Mouse (Mus musculus) neural tube, embryonic 14.5 days (tissue): ENCODE measurements at regions not wholly inside any gene's neighbourhood (a gene's known extent, or its start where the extent isn't known, plus 50 kb on each side); places are given as distances from the start of the nearest gene placed in this dataset.

ENCODE experiments used
- ATAC-seq: fragments of 200-750 bp; cut with Nextera tagmentation; 2 replicates; pipeline ENCODE4 v1.8.0; 2017; ENCODE audit warnings: low read depth, mild to moderate bottlenecking, moderate TSS enrichment, moderate library complexity
- H3K27ac ChIP-seq: fragments of 300-500 bp; sonication (generic); 2 replicates; pipeline ENCODE4 v1.5.1; 2014; ENCODE audit warnings: low read depth, mild to moderate bottlenecking, control low read depth, low read length, moderate library complexity, mixed read lengths
- H3K27me3 ChIP-seq: fragments of 300-500 bp; sonication (generic); 2 replicates; pipeline ENCODE4 v1.6.1; 2014; ENCODE audit warnings: low read length; ENCODE audit not compliant: control insufficient read depth, insufficient read depth
- H3K36me3 ChIP-seq: fragments of 300-500 bp; sonication (generic); 2 replicates; pipeline ENCODE4 v1.6.1; 2014; ENCODE audit warnings: low read length, mixed read lengths; ENCODE audit not compliant: control insufficient read depth, insufficient read depth
- H3K4me1 ChIP-seq: fragments of 300-500 bp; sonication (generic); 2 replicates; pipeline ENCODE4 v1.6.1; 2014; ENCODE audit warnings: low read length; ENCODE audit not compliant: control insufficient read depth, insufficient read depth
- H3K4me2 ChIP-seq: fragments of 300-500 bp; sonication (generic); 2 replicates; pipeline ENCODE4 v1.6.1; 2014; ENCODE audit warnings: mild to moderate bottlenecking, low read depth, low read length, control low read depth
- H3K4me3 ChIP-seq: fragments of 300-500 bp; sonication (generic); 2 replicates; pipeline ENCODE4 v1.5.1; 2014; ENCODE audit warnings: low read depth, low read length, control low read depth, mixed read lengths
- H3K9ac ChIP-seq: fragments of 300-500 bp; sonication (generic); replicated peaks from 2 replicates; pipeline ENCODE4 v1.6.1; 2014; ENCODE audit warnings: low read depth, mild to moderate bottlenecking, control low read depth, low read length, mixed read lengths
- H3K9me3 ChIP-seq: fragments of 300-500 bp; sonication (generic); 2 replicates; pipeline ENCODE4 v1.6.1; 2016; ENCODE audit warnings: low read length; ENCODE audit not compliant: control insufficient read depth
- WGBS: fragments of 180-500 bp; shearing (Covaris S2); extraction: QIAGEN DNeasy Blood & Tissue Kit; methylation state at CpG from one replicate; pipeline ENCODE4 v1.1.7; 2014; 5-methylcytosine and 5-hydroxymethylcytosine counted together

GRCm38 (mm10) chr1:183504103-183504841, 86.3 kb downstream of the Hhipl2 start:
- H3K9ac ChIP-seq: no peak overlapping the region
- no peaks in the 10 kb centered on the region; the same call in 1 of the 2 replicates for H3K4me1 ChIP-seq
- H3K36me3 ChIP-seq: no peaks in the 10 kb centered on the region
- H3K4me2 ChIP-seq: no peak overlapping the region
- H3K27ac ChIP-seq: no peak overlapping the region
- 48% methylated on average over 14 of the region's 14 CpGs for WGBS
- no peak overlapping the region for H3K4me3 ChIP-seq
- ATAC-seq: peak; percentile 51; the same call in 1 of the 2 replicates
- no peaks in the 10 kb centered on the region for H3K27me3 ChIP-seq
- no peaks in the 10 kb centered on the region for H3K9me3 ChIP-seq

DNA sequence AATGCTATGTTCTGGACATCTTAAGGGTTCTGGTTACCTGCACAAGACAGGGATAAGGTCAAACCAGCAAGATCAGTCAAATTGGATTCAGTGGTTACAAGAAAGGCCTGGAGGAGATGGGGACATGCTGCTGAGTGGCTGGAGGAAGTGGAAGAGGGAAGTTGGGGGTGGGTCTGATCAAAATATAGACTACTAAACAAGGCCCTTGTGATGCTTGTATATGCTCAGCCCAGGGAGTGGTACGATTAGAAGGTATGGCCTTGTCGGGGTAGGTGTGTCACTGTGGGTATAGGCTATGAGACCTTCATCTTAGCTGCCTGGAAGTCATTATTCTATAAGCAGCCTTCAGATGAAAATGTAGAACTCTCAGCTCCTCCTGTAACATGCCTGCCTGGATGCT, 89.9 kb downstream of the Hhipl2 start:
- no peaks in the 10 kb centered on the region for H3K27me3 ChIP-seq
- no peak overlapping the region for H3K4me3 ChIP-seq
- H3K4me2 ChIP-seq: no peak overlapping the region
- ATAC-seq: no peak
- 92% methylated on average over 2 of the region's 2 CpGs for WGBS
- no peaks in the 10 kb centered on the region for H3K36me3 ChIP-seq
- no peaks in the 10 kb centered on the region; the same call in 1 of the 2 replicates for H3K4me1 ChIP-seq
- no peak overlapping the region for H3K27ac ChIP-seq
- no peaks in the 10 kb centered on the region for H3K9me3 ChIP-seq
- H3K9ac ChIP-seq: no peak overlapping the region

DNA sequence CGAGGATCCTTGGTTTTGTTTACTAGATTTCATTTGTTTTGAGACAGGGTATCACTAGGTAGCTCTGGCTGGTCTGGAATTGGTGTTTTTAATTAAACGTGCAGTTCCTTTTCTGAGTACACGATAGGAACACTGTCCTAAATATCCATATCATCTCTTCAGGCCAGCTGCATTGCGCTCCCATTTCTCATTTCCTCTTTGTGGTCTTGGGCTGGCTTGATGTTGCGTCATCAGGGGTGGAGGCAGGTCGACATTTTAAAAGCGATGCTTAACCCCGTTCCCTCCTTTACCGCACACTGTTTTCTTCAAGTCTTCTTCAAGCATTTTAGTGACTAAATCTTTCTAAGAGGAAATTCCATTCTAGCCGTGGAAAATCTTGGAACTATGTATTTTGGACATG, 92.7 kb downstream of the Hhipl2 start:
- whole genome bisulfite sequencing: 90% methylated on average over 10 of the region's 10 CpGs
- H3K9ac ChIP-seq: no peak overlapping the region
- H3K4me1 ChIP-seq: 0 out of 2 replicates have a peak, but pooled peaks cover 4% of the 10 kb centered on the region
- no peaks in the 10 kb centered on the region for H3K36me3 ChIP-seq
- no peaks in the 10 kb centered on the region for H3K27me3 ChIP-seq
- H3K27ac ChIP-seq: no peak overlapping the region
- no peaks in the 10 kb centered on the region for H3K9me3 ChIP-seq
- no peak for ATAC-seq
- H3K4me2 ChIP-seq: no peak overlapping the region
- no peak overlapping the region for H3K4me3 ChIP-seq

DNA sequence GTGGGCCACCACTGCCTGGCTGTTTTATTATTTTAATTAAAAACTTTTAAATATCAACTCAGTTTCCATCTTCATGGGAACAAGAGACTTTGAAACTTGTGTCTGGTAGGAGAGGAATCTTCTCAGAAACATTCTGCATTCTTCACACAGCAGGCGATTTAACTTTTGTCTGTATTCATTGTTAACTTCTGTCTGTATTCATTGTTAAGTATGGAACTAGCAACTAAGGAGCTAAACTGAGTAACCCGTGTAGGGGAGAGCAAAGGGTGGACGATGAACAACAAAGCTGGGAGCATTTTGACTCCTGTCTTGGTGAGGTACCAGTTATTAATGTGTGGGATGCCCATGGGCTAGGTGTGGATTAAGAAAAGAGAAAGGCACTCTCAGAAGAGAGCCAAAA, 95.9 kb downstream of the Hhipl2 start:
- H3K4me1 ChIP-seq: 0 out of 2 replicates have a peak, but pooled peaks cover 4% of the 10 kb centered on the region
- H3K27me3 ChIP-seq: no peaks in the 10 kb centered on the region
- no peak overlapping the region for H3K4me2 ChIP-seq
- ATAC-seq: no peak
- H3K36me3 ChIP-seq: no peaks in the 10 kb centered on the region
- H3K27ac ChIP-seq: no peak overlapping the region
- no peaks in the 10 kb centered on the region for H3K9me3 ChIP-seq
- 69% methylated on average over 3 of the region's 3 CpGs for WGBS
- H3K4me3 ChIP-seq: no peak overlapping the region
- H3K9ac ChIP-seq: no peak overlapping the region

GRCm38 (mm10) chr1:183514281-183514983, 96.4 kb downstream of the Hhipl2 start:
- no peaks in the 10 kb centered on the region for H3K36me3 ChIP-seq
- peak overlapping the region; percentile 3; the same call in 1 of the 2 replicates for H3K27ac ChIP-seq
- H3K27me3 ChIP-seq: no peaks in the 10 kb centered on the region
- H3K4me3 ChIP-seq: no peak overlapping the region
- H3K9ac ChIP-seq: no peak overlapping the region
- ATAC-seq: peak; percentile 69
- H3K9me3 ChIP-seq: no peaks in the 10 kb centered on the region
- H3K4me1 ChIP-seq: 0 out of 2 replicates have a peak, but pooled peaks cover 4% of the 10 kb centered on the region
- H3K4me2 ChIP-seq: no peak overlapping the region
- WGBS: 45% methylated on average over 15 of the region's 15 CpGs

DNA sequence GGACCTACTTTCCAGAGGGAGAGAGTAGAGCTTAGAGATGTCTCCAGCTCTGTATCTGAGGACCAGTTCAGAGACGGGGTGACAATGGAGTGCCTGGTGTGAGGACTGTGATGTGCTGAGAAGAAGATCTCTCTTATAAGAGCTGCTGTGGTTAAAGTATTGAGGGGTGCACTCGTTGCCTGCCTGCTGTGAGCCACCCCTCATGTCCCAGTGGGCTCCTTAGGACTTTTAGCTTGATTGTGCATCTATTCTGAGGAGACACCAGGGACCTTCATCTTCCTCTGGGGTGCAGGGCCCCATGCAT, 96.9 kb downstream of the Hhipl2 start:
- no peak for ATAC-seq
- no peaks in the 10 kb centered on the region for H3K9me3 ChIP-seq
- no peaks in the 10 kb centered on the region for H3K36me3 ChIP-seq
- H3K27me3 ChIP-seq: no peaks in the 10 kb centered on the region
- H3K27ac ChIP-seq: peak overlapping the region; percentile 3; the same call in 1 of the 2 replicates
- no peak overlapping the region for H3K9ac ChIP-seq
- H3K4me3 ChIP-seq: no peak overlapping the region
- WGBS: 35% methylated on average over 2 of the region's 2 CpGs
- no peak overlapping the region for H3K4me2 ChIP-seq
- H3K4me1 ChIP-seq: 0 out of 2 replicates have a peak, but pooled peaks cover 4% of the 10 kb centered on the region

GRCm38 (mm10) chr1:183516167-183516566, 98.2 kb downstream of the Hhipl2 start:
- Histone ChIP-seq H3K36me3 (no peaks in the 10 kb centered on the region), H3K4me2 (no peak overlapping the region), H3K9me3 (no peaks in the 10 kb centered on the region), H3K27me3 (no peaks in the 10 kb centered on the region), H3K4me1 (0 out of 2 replicates have a peak, but pooled peaks cover 4% of the 10 kb centered on the region), H3K9ac (no peak overlapping the region), H3K27ac (no peak overlapping the region), H3K4me3 (no peak overlapping the region)
- peak; percentile 50; the same call in 1 of the 2 replicates for ATAC-seq
- WGBS: 53% methylated on average over 4 of the region's 4 CpGs

GRCm38 (mm10) chr1:183517236-183517635, 99.2 kb downstream of the Hhipl2 start:
- Histone ChIP-seq H3K27me3 (no peaks in the 10 kb centered on the region), H3K9me3 (no peaks in the 10 kb centered on the region), H3K27ac (no peak overlapping the region), H3K4me3 (no peak overlapping the region), H3K4me2 (no peak overlapping the region), H3K4me1 (0 out of 2 replicates have a peak, but pooled peaks cover 8% of the 10 kb centered on the region), H3K36me3 (no peaks in the 10 kb centered on the region), H3K9ac (no peak overlapping the region)
- no peak for ATAC-seq
- 50% methylated on average over 4 of the region's 4 CpGs for WGBS

DNA sequence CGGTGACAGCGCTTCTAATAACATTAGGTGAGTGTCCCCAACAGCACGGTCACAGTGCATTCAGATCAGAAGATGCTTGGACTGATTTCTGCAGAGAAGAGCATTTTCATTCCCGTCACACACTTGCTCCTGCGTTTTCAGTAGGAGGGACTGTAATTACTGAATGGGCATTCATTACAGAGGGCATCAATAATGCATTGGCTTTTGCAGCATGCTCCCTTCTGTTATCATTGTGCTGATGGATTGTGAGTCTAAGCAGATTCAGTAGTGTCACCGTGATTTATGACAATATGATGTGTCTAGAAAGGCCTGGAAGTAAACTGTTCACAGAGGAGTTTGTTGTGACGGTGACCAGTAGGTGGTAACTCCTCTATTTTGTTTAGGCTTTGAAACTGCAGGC, 103.6 kb downstream of the Hhipl2 start:
- Histone ChIP-seq H3K9me3 (no peaks in the 10 kb centered on the region), H3K36me3 (no peaks in the 10 kb centered on the region), H3K27me3 (no peaks in the 10 kb centered on the region), H3K4me2 (no peak overlapping the region), H3K27ac (peak overlapping the region; percentile 52; the same call in 1 of the 2 replicates), H3K4me1 (0 out of 2 replicates have a peak, but pooled peaks cover 4% of the 10 kb centered on the region), H3K4me3 (no peak overlapping the region), H3K9ac (no peak overlapping the region)
- ATAC-seq: peak; percentile 86; the same call in 1 of the 2 replicates
- WGBS: 21% methylated on average over 7 of the region's 7 CpGs
